Mouse (Mus musculus) forebrain, embryonic 15.5 days (tissue): ENCODE data around the gene Cadm4. TPM values are rescaled to one million over a fixed set of nuclear protein-coding genes. Genes with fewer than 3 reads are reported as not detected.
"Not testable (repeated sequence)": the region's sequence is repeated elsewhere in the genome, so short reads cannot be mapped to it uniquely, and the experiment has no call there.

Source experiments
- ATAC-seq: fragments of 200-750 bp; cut with Nextera tagmentation; replicated peaks from 2 replicates; pipeline ENCODE4 v1.8.0; 2017; ENCODE audit warnings: mild to moderate bottlenecking, moderate TSS enrichment, moderate library complexity
- H3K27ac ChIP-seq: fragments of 300-500 bp; sonication (generic); replicated peaks from 2 replicates; pipeline ENCODE4 v1.5.1; 2015; ENCODE audit warnings: mild to moderate bottlenecking, inconsistent platforms
- H3K27me3 ChIP-seq: fragments of 300-500 bp; sonication (generic); 2 replicates; pipeline ENCODE4 v1.6.1; 2015; ENCODE audit warnings: inconsistent platforms
- H3K36me3 ChIP-seq: fragments of 300-500 bp; sonication (generic); 2 replicates; pipeline ENCODE4 v1.6.1; 2015; ENCODE audit warnings: mild to moderate bottlenecking, inconsistent platforms
- H3K4me1 ChIP-seq: fragments of 300-500 bp; sonication (generic); 2 replicates; pipeline ENCODE4 v1.6.1; 2015; ENCODE audit warnings: inconsistent platforms
- H3K4me2 ChIP-seq: fragments of 300-500 bp; sonication (generic); replicated peaks from 2 replicates; pipeline ENCODE4 v1.6.1; 2015; ENCODE audit warnings: mild to moderate bottlenecking, inconsistent platforms
- H3K4me3 ChIP-seq: fragments of 300-500 bp; sonication (generic); 2 replicates; pipeline ENCODE4 v1.5.1; 2015; ENCODE audit warnings: mild to moderate bottlenecking, inconsistent platforms
- H3K9ac ChIP-seq: fragments of 300-500 bp; sonication (generic); replicated peaks from 2 replicates; pipeline ENCODE4 v1.6.1; 2015; ENCODE audit warnings: mild to moderate bottlenecking, inconsistent platforms
- H3K9me3 ChIP-seq: fragments of 300-500 bp; sonication (generic); 2 replicates; pipeline ENCODE4 v1.6.1; 2016; ENCODE audit warnings: inconsistent platforms
- WGBS: fragments of 180-500 bp; shearing (Covaris S2); methylation state at CpG from one replicate; pipeline ENCODE4 v1.1.7; 2015; ENCODE audit warnings: mixed read lengths; 5-methylcytosine and 5-hydroxymethylcytosine counted together
- polyA plus RNA-seq: library from polyadenylated mRNA; unstranded; fragments of >200 nt; fragmentation: Nextera tagmentation; extraction: Ambion mirVana; gene quantifications from 2 replicates; pipeline ENCODE4 v1.2.1, GENCODE M21; 2015

Gene Cadm4
- polyA plus RNA-seq, 1 experiment from 2014 or later = 76.4 TPM

GRCm38 (mm10) chr7:24506476-24506837 lies 24.6 kb downstream of the Cadm4 start:
- peaks cover 27% of the 10 kb centered on the region for H3K36me3 ChIP-seq
- H3K27me3 ChIP-seq = no peaks in the 10 kb centered on the region
- ATAC-seq = peak; percentile 20
- no peaks in the 10 kb centered on the region for H3K9me3 ChIP-seq
- peak overlapping the region; percentile 97 for H3K9ac ChIP-seq
- H3K4me1 ChIP-seq = peaks cover 54% of the 10 kb centered on the region
- peak overlapping the region; percentile 52 for H3K4me2 ChIP-seq
- peak overlapping the region; percentile 82 for H3K4me3 ChIP-seq
- WGBS = 0% methylated on average over 12 of the region's 12 CpGs
- H3K27ac ChIP-seq = peak overlapping the region; percentile 100

- Histone ChIP-seq H3K27ac (peak within 1 kb of the TSS; percentile 100), H3K36me3 (peaks cover 21% of the 10 kb centered on the region), H3K9ac (peak within 1 kb of the TSS; percentile 97), H3K27me3 (no peaks in the 10 kb centered on the region), H3K4me3 (peak within 1 kb of the TSS; percentile 82), H3K4me1 (peaks cover 54% of the 10 kb centered on the region), H3K4me2 (peak within 1 kb of the TSS; percentile 52), H3K9me3 (no peaks in the 10 kb centered on the region)
- WGBS = under 1% methylated on average over 84 of the region's 84 CpGs
- ATAC-seq = peak; percentile 91
Measured at GRCm38 (mm10) chr7:24506838-24507725, 25.3 kb downstream of the Cadm4 start, which contains the start of gene Zfp428. TSS of gene Zfp428 (plus strand) at chr7:24507006.

GRCm38 (mm10) chr7:24507726-24508114 lies 25.9 kb downstream of the Cadm4 start:
- Histone ChIP-seq H3K4me2 (peak overlapping the region; percentile 52), H3K9ac (peak overlapping the region; percentile 97), H3K9me3 (no peaks in the 10 kb centered on the region), H3K27ac (peak overlapping the region; percentile 100), H3K4me3 (peak overlapping the region; percentile 82), H3K27me3 (no peaks in the 10 kb centered on the region), H3K36me3 (peaks cover 16% of the 10 kb centered on the region), H3K4me1 (peaks cover 54% of the 10 kb centered on the region)
- ATAC-seq = peak; percentile 6
- WGBS = under 1% methylated on average over 20 of the region's 20 CpGs

- WGBS = 88% methylated on average over 7 of the region's 7 CpGs
- Histone ChIP-seq H3K4me3 (no peak within 1 kb of the TSS), H3K9ac (no peak within 1 kb of the TSS), H3K27ac (no peak within 1 kb of the TSS), H3K4me2 (no peak within 1 kb of the TSS), H3K27me3 (no peaks in the 10 kb centered on the region), H3K4me1 (peaks cover 35% of the 10 kb centered on the region), H3K9me3 (no peaks in the 10 kb centered on the region), H3K36me3 (peaks cover 23% of the 10 kb centered on the region)
- no peak for ATAC-seq
Measured at GRCm38 (mm10) chr7:24512355-24512754, 30.5 kb downstream of the Cadm4 start, which contains the start of gene AC161166.1. TSS of gene AC161166.1 (minus strand) at chr7:24512455.

- not testable (repeated sequence) for H3K27ac ChIP-seq, H3K27me3 ChIP-seq, ATAC-seq, H3K4me3 ChIP-seq, H3K4me2 ChIP-seq, H3K9ac ChIP-seq, H3K9me3 ChIP-seq
- H3K36me3 ChIP-seq = peaks cover 23% of the 10 kb centered on the region; the same call in 1 of the 2 replicates
- WGBS = 64% methylated on average over 8 of the region's 8 CpGs
- peaks cover 14% of the 10 kb centered on the region; the same call in 1 of the 2 replicates for H3K4me1 ChIP-seq
Measured at GRCm38 (mm10) chr7:24516319-24516718, 34.5 kb downstream of the Cadm4 start.

- Histone ChIP-seq H3K4me2 (no peak overlapping the region), H3K9ac (no peak overlapping the region), H3K36me3 (peaks cover 22% of the 10 kb centered on the region; the same call in 1 of the 2 replicates), H3K27me3 (no peaks in the 10 kb centered on the region), H3K27ac (peak overlapping the region; percentile 24; the same call in 1 of the 2 replicates), H3K4me3 (no peak overlapping the region), H3K9me3 (no peaks in the 10 kb centered on the region), H3K4me1 (peaks cover 14% of the 10 kb centered on the region; the same call in 1 of the 2 replicates)
- peak; percentile 6; the same call in 1 of the 2 replicates for ATAC-seq
- 31% methylated on average over 5 of the region's 5 CpGs for WGBS
Measured at GRCm38 (mm10) chr7:24517077-24517476, 35.3 kb downstream of the Cadm4 start.

- H3K36me3 ChIP-seq = peaks cover 20% of the 10 kb centered on the region; the same call in 1 of the 2 replicates
- H3K4me2 ChIP-seq = no peak overlapping the region
- 36% methylated on average over 6 of the region's 6 CpGs for WGBS
- H3K27me3 ChIP-seq = no peaks in the 10 kb centered on the region
- peaks cover 14% of the 10 kb centered on the region; the same call in 1 of the 2 replicates for H3K4me1 ChIP-seq
- peak overlapping the region; percentile 13; the same call in 1 of the 2 replicates for H3K9ac ChIP-seq
- H3K27ac ChIP-seq = peak overlapping the region; percentile 78
- ATAC-seq = peak; percentile 32; the same call in 1 of the 2 replicates
- no peaks in the 10 kb centered on the region for H3K9me3 ChIP-seq
- no peak overlapping the region for H3K4me3 ChIP-seq
Measured at GRCm38 (mm10) chr7:24517654-24518053, 35.8 kb downstream of the Cadm4 start.

GRCm38 (mm10) chr7:24519130-24519529 lies 37.3 kb downstream of the Cadm4 start:
- Histone ChIP-seq H3K27me3 (no peaks in the 10 kb centered on the region), H3K4me2 (no peak overlapping the region), H3K27ac (no peak overlapping the region), H3K36me3 (peaks cover 20% of the 10 kb centered on the region; the same call in 1 of the 2 replicates), H3K4me3 (no peak overlapping the region), H3K9me3 (no peaks in the 10 kb centered on the region), H3K4me1 (peaks cover 14% of the 10 kb centered on the region; the same call in 1 of the 2 replicates), H3K9ac (no peak overlapping the region)
- WGBS = 24% methylated on average over 3 of the region's 3 CpGs
- no peak for ATAC-seq

GRCm38 (mm10) chr7:24520054-24520453 lies 38.2 kb downstream of the Cadm4 start:
- not testable (repeated sequence) for ATAC-seq, H3K27ac ChIP-seq, H3K9ac ChIP-seq, H3K27me3 ChIP-seq, H3K4me3 ChIP-seq, H3K4me2 ChIP-seq, H3K9me3 ChIP-seq
- 83% methylated on average over 10 of the region's 10 CpGs for WGBS
- peaks cover 13% of the 10 kb centered on the region; the same call in 1 of the 2 replicates for H3K4me1 ChIP-seq
- H3K36me3 ChIP-seq = peaks cover 16% of the 10 kb centered on the region; the same call in 1 of the 2 replicates

- Histone ChIP-seq H3K4me2 (no peak overlapping the region), H3K4me1 (peaks cover 13% of the 10 kb centered on the region; the same call in 1 of the 2 replicates), H3K9me3 (no peaks in the 10 kb centered on the region), H3K27ac (no peak overlapping the region), H3K36me3 (peaks cover 7% of the 10 kb centered on the region; the same call in 1 of the 2 replicates), H3K9ac (no peak overlapping the region), H3K27me3 (no peaks in the 10 kb centered on the region), H3K4me3 (no peak overlapping the region)
- WGBS = 73% methylated on average over 5 of the region's 5 CpGs
- ATAC-seq = no peak
Measured at GRCm38 (mm10) chr7:24522805-24523204, 41.0 kb downstream of the Cadm4 start.

- Histone ChIP-seq H3K27me3 (no peaks in the 10 kb centered on the region), H3K36me3 (peaks cover 4% of the 10 kb centered on the region; the same call in 1 of the 2 replicates), H3K4me2 (no peak overlapping the region), H3K4me1 (peaks cover 9% of the 10 kb centered on the region; the same call in 1 of the 2 replicates), H3K27ac (no peak overlapping the region), H3K9me3 (no peaks in the 10 kb centered on the region), H3K4me3 (no peak overlapping the region), H3K9ac (no peak overlapping the region)
- ATAC-seq = no peak
- 85% methylated on average over 6 of the region's 6 CpGs for WGBS
Measured at GRCm38 (mm10) chr7:24523723-24524122, 41.9 kb downstream of the Cadm4 start.

GRCm38 (mm10) chr7:24524978-24525377 lies 43.2 kb downstream of the Cadm4 start:
- no peak for ATAC-seq
- Histone ChIP-seq H3K4me2 (no peak overlapping the region), H3K27ac (no peak overlapping the region), H3K4me3 (no peak overlapping the region), H3K27me3 (no peaks in the 10 kb centered on the region), H3K4me1 (peaks cover 18% of the 10 kb centered on the region), H3K9ac (no peak overlapping the region), H3K9me3 (no peaks in the 10 kb centered on the region), H3K36me3 (0 out of 2 replicates have a peak, but pooled peaks cover 3% of the 10 kb centered on the region)
- WGBS = 79% methylated on average over 6 of the region's 6 CpGs
